Mouse (Mus musculus) megakaryocyte progenitor cell, adult 5-6 weeks (primary cell): Measurements from ENCODE around the gene Comtd1. TPM values are rescaled to one million over a fixed set of nuclear protein-coding genes. Genes with fewer than 3 reads are reported as not detected.

ENCODE experiments used
- ATAC-seq: replicated peaks from 2 replicates; pipeline ENCODE4 v1.8.0; 2016; ENCODE audit warnings: mild to moderate bottlenecking, moderate TSS enrichment, inconsistent platforms; ENCODE audit not compliant: poor library complexity
- total RNA-seq, 2 experiments: library from RNA; stranded (forward) in 1 of 2; stranded (reverse) in 1 of 2; fragments of 157-497, 149-512 nt in 1 of 2; fragments of 200-1000 nt in 1 of 2; gene quantifications; 2 replicates each; pipeline versions ENCODE4 v1.2.3 to v1.2.4; 2015 to 2017

Gene Comtd1
- 40.7 and 50.8 TPM in 2 replicates for total RNA-seq (2015)
- total RNA-seq (2017), result 23.5 and 30.2 TPM in 2 replicates

GRCm38 (mm10) chr14:21848166-21849154 lies at the start of gene Comtd1:
TSS of gene Comtd1 (minus strand) at chr14:21848977.
- ATAC-seq, result peak; percentile 77

- ATAC-seq, result no peak
Measured at GRCm38 (mm10) chr14:21892341-21892659, 43.5 kb upstream of the Comtd1 start.

- no peak for ATAC-seq
Measured at GRCm38 (mm10) chr14:21891581-21892340, 43.0 kb upstream of the Comtd1 start.

GRCm38 (mm10) chr14:21890430-21890829 lies 41.7 kb upstream of the Comtd1 start:
- peak; percentile 98 for ATAC-seq

GRCm38 (mm10) chr14:21866816-21867215 lies 18.0 kb upstream of the Comtd1 start:
- ATAC-seq, result no peak

GRCm38 (mm10) chr14:21866291-21866690 lies 17.5 kb upstream of the Comtd1 start:
- ATAC-seq, result no peak

GRCm38 (mm10) chr14:21856886-21857285 lies 8.1 kb upstream of the Comtd1 start:
- no peak for ATAC-seq

- ATAC-seq, result no peak
Measured at GRCm38 (mm10) chr14:21855961-21856360, 7.2 kb upstream of the Comtd1 start.

- no peak for ATAC-seq
Measured at GRCm38 (mm10) chr14:21854271-21854670, 5.5 kb upstream of the Comtd1 start.

GRCm38 (mm10) chr14:21853456-21854109 lies 4.8 kb upstream of the Comtd1 start:
- ATAC-seq, result peak; percentile 57

GRCm38 (mm10) chr14:21851996-21852791 lies 3.4 kb upstream of the Comtd1 start:
- peak; percentile 3; the same call in 1 of the 2 replicates for ATAC-seq

- no peak for ATAC-seq
Measured at GRCm38 (mm10) chr14:21850419-21851127, 1.8 kb upstream of the Comtd1 start.

GRCm38 (mm10) chr14:21849524-21850418 lies 994 bp upstream of the Comtd1 start:
- ATAC-seq, result no peak

GRCm38 (mm10) chr14:21847381-21848165 lies 1.2 kb downstream of the Comtd1 start:
- ATAC-seq, result peak; percentile 24

- no peak for ATAC-seq
Measured at GRCm38 (mm10) chr14:21846827-21847380, 1.9 kb downstream of the Comtd1 start.

GRCm38 (mm10) chr14:21843263-21843662 lies 5.5 kb downstream of the Comtd1 start:
- ATAC-seq, result no peak

GRCm38 (mm10) chr14:21841819-21842592 lies 6.8 kb downstream of the Comtd1 start:
- no peak for ATAC-seq
